Mouse (Mus musculus) brown adipose tissue, adult 24 weeks (tissue): ENCODE measurements around the gene Ric1. TPM values are rescaled to one million over a fixed set of nuclear protein-coding genes. Genes with fewer than 3 reads are reported as not detected.
A peak's percentile ranks its signal among the peaks of the same experiment; 100 is the strongest.

Experiments used
- H3K27ac ChIP-seq: fragments of 200-500 bp; replicated peaks from 2 replicates; pipeline ENCODE4 v1.5.1; 2012; ENCODE audit warnings: low read depth, mild to moderate bottlenecking, low read length
- H3K4me1 ChIP-seq: fragments of 200-500 bp; 2 replicates; pipeline ENCODE4 v1.6.1; 2012; ENCODE audit warnings: low read length, mixed read lengths; ENCODE audit not compliant: control insufficient read depth, insufficient read depth, insufficient read length
- H3K4me3 ChIP-seq: fragments of 200-500 bp; 2 replicates; pipeline ENCODE4 v1.5.1; 2012; ENCODE audit warnings: low read depth, mild to moderate bottlenecking, low read length, moderate library complexity; ENCODE audit not compliant: insufficient read depth
- polyA plus RNA-seq: library from polyadenylated mRNA; stranded (reverse); fragments of >200 nt; gene quantifications from 2 replicates; pipeline ENCODE4 v1.2.4, GENCODE M21; 2012; ENCODE audit not compliant: missing spikeins, insufficient read depth, insufficient read length

Ric1 gene
- 21.6 and 23.3 TPM in 2 replicates for polyA plus RNA-seq

- Histone ChIP-seq H3K4me3 (peak within 1 kb of the TSS; percentile 100), H3K27ac (peak within 1 kb of the TSS; percentile 91), H3K4me1 (peaks cover 8% of the 10 kb centered on the region)
Observed at GRCm38 (mm10) chr19:29521637-29522435, at the start of gene Ric1. Ric1 (plus strand) TSS chr19:29522282.

DNA sequence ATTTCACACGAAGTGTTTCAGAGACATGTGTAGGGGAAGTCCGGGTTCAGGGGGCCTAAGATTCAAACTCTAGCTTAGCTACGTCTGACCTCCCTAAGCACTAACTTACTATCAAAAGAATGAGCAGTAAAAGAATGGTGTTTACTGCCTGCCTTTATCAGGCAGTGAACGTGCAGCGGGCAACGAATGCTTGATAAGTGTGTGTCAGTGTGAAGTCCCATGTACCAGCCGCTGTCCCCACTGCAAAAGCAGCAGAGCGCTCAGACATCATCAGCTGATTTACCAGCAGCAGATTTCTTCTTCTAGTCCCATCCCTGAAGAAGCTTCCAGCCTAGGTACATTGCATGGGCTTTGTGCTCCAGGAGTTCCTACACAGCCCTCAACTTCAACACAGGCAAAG lies 49.7 kb upstream of the Ric1 start:
- Histone ChIP-seq H3K4me1 (peaks cover 34% of the 10 kb centered on the region), H3K4me3 (no peak overlapping the region), H3K27ac (peak overlapping the region; percentile 16)

DNA sequence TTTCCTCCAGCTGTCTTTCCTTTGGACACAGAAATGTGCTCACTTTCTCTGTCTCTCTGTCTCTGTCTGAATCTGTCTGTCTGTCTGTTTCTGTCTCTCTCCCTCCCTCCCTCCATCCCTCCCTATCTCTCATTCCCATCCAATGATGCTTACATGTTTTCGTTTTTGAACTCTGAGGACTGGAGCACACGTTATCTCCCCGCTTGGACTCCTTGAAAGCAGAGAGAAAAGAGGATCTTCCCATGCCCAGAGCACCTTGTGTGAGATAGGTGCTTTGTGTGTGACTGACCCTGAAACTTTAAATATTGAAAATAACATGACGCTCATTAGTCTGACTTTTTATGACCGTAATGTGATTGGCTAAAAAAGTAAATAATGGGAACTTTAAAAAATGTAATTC lies 49.1 kb upstream of the Ric1 start:
- no peak overlapping the region for H3K27ac ChIP-seq

GRCm38 (mm10) chr19:29474803-29475202 lies 47.3 kb upstream of the Ric1 start:
- Histone ChIP-seq H3K4me3 (no peak overlapping the region), H3K4me1 (peaks cover 22% of the 10 kb centered on the region), H3K27ac (no peak overlapping the region)

More for the DNA sequence above, 49.1 kb upstream of the Ric1 start:
- H3K4me3 ChIP-seq = no peak overlapping the region
- peaks cover 34% of the 10 kb centered on the region for H3K4me1 ChIP-seq

DNA sequence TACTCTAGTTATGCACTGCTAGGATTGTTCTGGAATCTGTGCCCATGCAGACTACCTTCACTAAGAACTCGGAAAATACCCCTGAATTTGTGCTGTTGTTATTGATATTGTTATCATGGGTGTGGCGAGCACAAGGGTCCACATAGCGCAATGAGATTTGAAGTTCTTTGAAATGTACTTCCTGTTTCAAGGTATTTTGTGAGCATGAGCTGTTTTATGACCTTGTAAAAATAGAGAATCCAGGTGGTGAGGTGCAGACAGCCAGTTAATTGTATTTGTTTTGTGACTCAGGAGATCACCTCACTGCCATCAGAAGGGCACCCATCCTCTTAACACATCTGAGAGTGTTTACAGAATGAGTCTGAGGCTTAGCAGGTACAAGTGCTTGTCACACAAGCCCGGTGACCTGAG lies 46.9 kb upstream of the Ric1 start:
- no peak overlapping the region for H3K4me3 ChIP-seq
- H3K4me1 ChIP-seq = peaks cover 18% of the 10 kb centered on the region

GRCm38 (mm10) chr19:29478598-29478997 lies 43.5 kb upstream of the Ric1 start:
- H3K4me3 ChIP-seq = no peak overlapping the region
- peaks cover 2% of the 10 kb centered on the region for H3K4me1 ChIP-seq
- H3K27ac ChIP-seq = 0 out of 2 replicates have a peak overlapping the region, but pooled peaks have one; percentile 12

More for the DNA sequence above, 46.9 kb upstream of the Ric1 start:
- H3K27ac ChIP-seq = no peak overlapping the region

DNA sequence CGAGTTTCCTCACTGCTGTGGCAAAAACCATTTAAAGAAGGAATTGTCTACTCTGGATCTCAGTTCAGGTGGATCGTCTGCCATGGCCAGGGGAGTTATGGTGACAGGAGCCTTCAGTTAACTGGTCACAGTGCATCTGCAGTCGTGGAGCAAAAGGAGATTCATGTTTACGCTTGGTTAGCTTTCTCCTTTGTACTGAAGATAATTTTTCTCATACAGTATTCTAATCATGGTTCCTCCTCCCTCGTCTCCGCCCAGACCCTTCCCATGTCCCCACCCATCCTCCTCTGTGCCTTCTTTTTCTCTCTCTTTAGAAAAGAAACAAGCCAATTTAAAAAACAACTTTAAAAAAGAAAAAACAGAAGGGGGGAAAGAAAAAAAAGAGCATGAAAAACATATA lies 40.5 kb upstream of the Ric1 start:
- Histone ChIP-seq H3K4me3 (no peak overlapping the region), H3K4me1 (peaks cover 16% of the 10 kb centered on the region), H3K27ac (no peak overlapping the region)

DNA sequence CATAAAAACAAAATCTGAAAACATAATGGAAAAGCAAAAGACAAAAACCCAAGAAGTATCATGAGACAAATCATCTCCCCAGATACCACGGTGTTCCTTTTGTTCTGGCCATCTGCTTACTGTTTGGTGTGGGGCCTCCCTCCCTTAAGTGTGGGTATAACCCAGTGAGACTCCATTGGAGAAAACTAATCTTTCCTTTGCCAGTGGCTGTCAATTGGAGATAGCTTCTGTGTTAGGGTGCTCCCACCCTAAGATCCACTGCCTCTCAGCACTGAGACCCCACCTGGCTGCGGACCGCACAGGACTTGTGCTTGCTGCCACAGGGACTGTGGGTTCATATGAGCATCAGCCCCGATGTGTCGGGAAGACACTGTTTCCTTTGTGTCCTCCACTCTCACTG lies 39.9 kb upstream of the Ric1 start:
- peaks cover 19% of the 10 kb centered on the region for H3K4me1 ChIP-seq
- no peak overlapping the region for H3K27ac ChIP-seq

GRCm38 (mm10) chr19:29482637-29483036 lies 39.4 kb upstream of the Ric1 start:
- no peak overlapping the region for H3K4me3 ChIP-seq
- H3K27ac ChIP-seq = peak overlapping the region; percentile 41
- peaks cover 19% of the 10 kb centered on the region for H3K4me1 ChIP-seq

More for the DNA sequence above, 39.9 kb upstream of the Ric1 start:
- no peak overlapping the region for H3K4me3 ChIP-seq

- H3K4me1 ChIP-seq = peaks cover 20% of the 10 kb centered on the region
- H3K4me3 ChIP-seq = no peak overlapping the region
- H3K27ac ChIP-seq = peak overlapping the region; percentile 10; the same call in 1 of the 2 replicates
Observed at GRCm38 (mm10) chr19:29483386-29483785, 38.7 kb upstream of the Ric1 start.

- Histone ChIP-seq H3K4me1 (peaks cover 23% of the 10 kb centered on the region), H3K27ac (peak overlapping the region; percentile 62), H3K4me3 (no peak overlapping the region)
Observed at GRCm38 (mm10) chr19:29484537-29484936, 37.5 kb upstream of the Ric1 start.

DNA sequence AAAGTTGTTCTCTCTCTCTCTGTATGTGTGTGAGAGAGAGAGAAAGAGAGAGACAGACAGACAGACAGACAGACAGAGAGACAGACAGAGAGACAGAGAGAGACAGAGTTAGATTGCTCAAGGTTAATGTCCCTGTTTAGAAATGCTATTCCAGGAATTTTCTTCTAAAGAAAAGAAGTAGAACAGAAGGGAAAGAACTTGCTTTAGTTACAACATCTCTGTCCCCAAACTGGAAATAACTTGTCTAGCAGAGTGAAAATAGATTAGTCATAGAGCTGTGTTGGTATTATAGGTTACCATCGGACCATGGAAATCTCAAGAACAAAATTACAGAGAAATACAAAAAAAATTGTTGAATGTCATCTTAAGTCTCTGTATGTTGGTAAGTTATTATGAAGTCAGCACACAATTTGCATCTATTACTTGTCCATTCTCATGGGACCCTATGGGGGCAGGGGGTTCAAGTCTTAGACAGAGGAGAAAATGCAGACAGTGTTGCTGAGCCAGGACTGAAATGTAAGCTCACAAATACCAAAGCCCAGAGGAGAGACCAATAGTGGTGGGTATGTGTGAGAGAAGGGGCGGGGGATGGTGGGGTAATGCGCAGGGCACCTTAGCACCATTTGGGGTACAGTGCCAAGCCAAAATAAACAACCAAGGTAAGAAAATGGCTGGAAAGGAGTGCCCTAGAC lies 36.7 kb upstream of the Ric1 start:
- Histone ChIP-seq H3K4me1 (peaks cover 24% of the 10 kb centered on the region), H3K4me3 (no peak overlapping the region), H3K27ac (peak overlapping the region; percentile 88)

GRCm38 (mm10) chr19:29486545-29487206 lies 35.4 kb upstream of the Ric1 start:
- H3K27ac ChIP-seq = peak overlapping the region; percentile 51
- no peak overlapping the region for H3K4me3 ChIP-seq
- H3K4me1 ChIP-seq = peaks cover 29% of the 10 kb centered on the region

GRCm38 (mm10) chr19:29487326-29488072 lies 34.6 kb upstream of the Ric1 start:
- H3K4me1 ChIP-seq = peaks cover 29% of the 10 kb centered on the region
- H3K27ac ChIP-seq = peak overlapping the region; percentile 74

DNA sequence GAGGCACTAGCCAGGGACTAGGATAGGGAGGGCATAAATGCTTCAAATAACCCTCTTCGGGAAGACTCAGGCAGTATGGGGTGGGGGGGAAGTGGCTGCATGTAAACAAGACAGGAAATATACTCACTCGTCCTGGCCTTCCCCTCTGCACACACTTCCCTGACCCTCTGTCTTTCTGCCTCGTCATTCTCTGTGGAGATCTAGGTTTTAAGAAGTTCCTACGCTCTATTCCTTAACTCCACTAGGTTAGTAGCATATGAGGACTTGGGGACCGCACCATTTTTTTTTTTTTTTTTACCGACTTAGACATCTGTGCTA lies 34.0 kb upstream of the Ric1 start:
- Histone ChIP-seq H3K4me3 (no peak overlapping the region), H3K4me1 (peaks cover 29% of the 10 kb centered on the region), H3K27ac (peak overlapping the region; percentile 74)

More at GRCm38 (mm10) chr19:29487326-29488072, 34.6 kb upstream of the Ric1 start:
- no peak overlapping the region for H3K4me3 ChIP-seq
